Mouse (Mus musculus): ENCODE results near the gene Obox7. TPM values are rescaled to one million over a fixed set of nuclear protein-coding genes. Genes with fewer than 3 reads are reported as not detected.
"Not testable (repeated sequence)": the region's sequence is repeated elsewhere in the genome, so short reads cannot be mapped to it uniquely, and the experiment has no call there.

The Obox7 gene
- total RNA-seq (2021) = not detected
- not detected in 2 replicates for polyA plus RNA-seq (2012; rRNA removed)
- long read RNA-seq = 0 reads

GRCm38 (mm10) chr7:14659196-14659595 is at the start of gene Obox7:
TSS of gene Obox7 (plus strand) at chr7:14659496.
- not testable (repeated sequence) for DNase-seq

GRCm38 (mm10) chr7:14622556-14623542 is 36.4 kb upstream of the Obox7 start:
- peak; percentile 13 for DNase-seq

Other genes starting within 250 kb of the Obox7 start
- 1 to 10 TPM in 1 of 2 experiments, not detected in 1; 2.0 TPM for gene Sult2a8, start 212.7 kb upstream of the Obox7 start, total RNA-seq (2021)
- not detected in 2 replicates for gene Sult2a8, start 212.7 kb upstream of the Obox7 start, polyA plus RNA-seq (2012; rRNA removed)
- gene Sult2a7, start 165.3 kb upstream of the Obox7 start, total RNA-seq (2021) = not detected
- gene Sult2a7, start 165.3 kb upstream of the Obox7 start, polyA plus RNA-seq (2012; rRNA removed) = not detected in 2 replicates
- gene Vmn1r90, start 96.0 kb upstream of the Obox7 start, total RNA-seq (2021) = not detected
- not detected in 2 replicates for gene Vmn1r90, start 96.0 kb upstream of the Obox7 start, polyA plus RNA-seq (2012; rRNA removed)

Measured in adrenal gland, adult 2 months (tissue).